24 mouse cellular contexts compared by ENCODE assay signal in the genomic region with DNA sequence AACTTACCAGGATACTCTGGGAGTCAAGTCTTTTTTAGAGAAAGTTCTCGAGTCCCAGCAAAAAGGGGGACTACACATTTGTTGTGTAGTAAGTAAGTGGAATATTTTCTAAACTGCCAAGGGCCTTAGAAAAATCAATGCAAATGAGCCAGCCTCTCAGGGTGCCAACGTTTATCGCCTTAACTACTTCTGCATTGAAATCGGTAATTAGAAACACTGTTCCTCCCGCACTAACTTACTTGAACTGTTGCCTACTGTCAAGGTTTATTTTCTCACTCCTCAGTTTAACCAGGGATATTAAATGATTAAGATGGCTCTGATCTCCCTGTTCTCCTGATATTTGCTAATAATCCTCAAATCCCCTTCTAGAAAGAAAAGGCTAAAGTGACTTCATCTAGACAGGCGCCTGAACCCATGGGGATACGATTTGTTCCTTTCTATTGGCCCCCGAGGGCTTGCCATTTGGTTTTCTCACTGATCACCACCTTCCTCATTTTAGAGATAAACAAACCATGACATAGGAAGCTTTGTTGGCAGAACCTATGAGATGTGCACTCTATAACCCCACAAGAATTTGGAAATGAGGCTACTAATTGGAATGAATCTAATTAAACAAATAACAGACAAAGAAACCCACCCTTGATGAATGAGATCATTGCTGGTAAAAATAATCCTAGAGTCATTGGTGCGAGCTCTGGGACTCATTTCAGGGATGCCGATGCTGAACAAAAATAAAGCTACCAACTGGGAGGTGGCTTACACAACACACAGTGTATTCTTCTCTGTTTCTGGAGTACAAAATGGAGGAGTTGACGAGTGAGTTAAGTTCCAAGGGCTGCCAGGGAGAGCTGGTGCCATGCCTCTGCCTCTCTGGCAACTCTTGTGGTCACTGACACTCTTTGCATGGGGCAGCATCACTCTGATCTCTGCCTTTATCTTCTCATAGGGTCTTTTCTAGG.
DNase-seq lines count a peak whose midpoint lies in the region; ATAC-seq lines count a peak whose summit lies in the region.
"Had no signal": no experiment of that assay in that cellular context is flagged by ENCODE, and none has a peak within 500 bp of the region (broad histone marks: within the 10 kb centered on the region; RNA-seq: fewer than 3 reads in every experiment).

No protein-coding gene starts in this region.

- ATAC-seq in hindbrain, embryonic 15.5 days (ENCODE audit: low FRiP score, low read depth): 0 out of 2 replicates have a peak, but pooled peaks have one; percentile 11
- ATAC-seq in forebrain, embryonic 16.5 days: peak; percentile 90
- ATAC-seq: intestine, embryonic 16.5 days; midbrain, embryonic 13.5 days had no signal

- DNase-seq in hindbrain, embryonic 10.5 days (ENCODE audit: low spot score): no peak
- peak; percentile 20 for DNase-seq in retina, postnatal 1 day
- no peak for DNase-seq in retina, embryonic 14.5 days (ENCODE audit: low spot score)
- no peak for DNase-seq in kidney, postnatal 4 days
- DNase-seq in urinary bladder, postnatal 10 days (ENCODE audit: low spot score): no peak
- DNase-seq: adrenal gland, postnatal 10 days; B cell, adult 2 months; cerebellum, adult 9-10 months; gastrocnemius, postnatal 14 days; heart, adult 11 months; kidney, adult 9 months; kidney, postnatal 25 days; layer of hippocampus, postnatal 36 days; liver, embryonic 13.5 days; lung, adult 2 months; lung, postnatal 14 days; right cerebral cortex, adult 18-20 months; thymus, postnatal 25 days had no signal

- H3K4me2 ChIP-seq in hindbrain, embryonic 15.5 days: no peak overlapping the region
- no peak overlapping the region for H3K4me2 ChIP-seq in forebrain, embryonic 16.5 days (ENCODE audit: low read length)
- H3K4me2 ChIP-seq: heart, embryonic 11.5 days; liver, embryonic 13.5 days; midbrain, embryonic 13.5 days; stomach, embryonic 15.5 days had no signal

- no peak overlapping the region for H3K9ac ChIP-seq in hindbrain, embryonic 15.5 days
- H3K9ac ChIP-seq in forebrain, embryonic 16.5 days (replicated peaks; ENCODE audit: low read depth, low read length): no peak overlapping the region
- H3K9ac ChIP-seq: liver, embryonic 13.5 days; midbrain, embryonic 13.5 days; stomach, embryonic 15.5 days had no signal

- 0 out of 2 replicates have a peak, but pooled peaks cover 3% of the 10 kb centered on the region for H3K4me1 ChIP-seq in hindbrain, embryonic 15.5 days (replicated peaks)
- H3K4me1 ChIP-seq in hindbrain, embryonic 10.5 days (replicated peaks): no peaks in the 10 kb centered on the region
- H3K4me1 ChIP-seq in forebrain, embryonic 16.5 days (replicated peaks; ENCODE audit: control insufficient read depth, insufficient read depth, low read length): peaks cover 2% of the 10 kb centered on the region; the same call in 1 of the 2 replicates
- H3K4me1 ChIP-seq: liver, embryonic 13.5 days; midbrain, embryonic 13.5 days; stomach, embryonic 15.5 days had no signal

- no peaks in the 10 kb centered on the region for H3K9me3 ChIP-seq in hindbrain, embryonic 15.5 days
- H3K9me3 ChIP-seq in hindbrain, embryonic 10.5 days: no peaks in the 10 kb centered on the region
- no peaks in the 10 kb centered on the region for H3K9me3 ChIP-seq in forebrain, embryonic 16.5 days (ENCODE audit: control insufficient read depth, low read length)
- H3K9me3 ChIP-seq: stomach, embryonic 15.5 days had no signal

- no peaks in the 10 kb centered on the region for H3K27me3 ChIP-seq in hindbrain, embryonic 15.5 days
- no peaks in the 10 kb centered on the region for H3K27me3 ChIP-seq in hindbrain, embryonic 10.5 days (ENCODE audit: insufficient read depth, poor library complexity, severe bottlenecking)
- no peaks in the 10 kb centered on the region for H3K27me3 ChIP-seq in forebrain, embryonic 16.5 days (replicated peaks; ENCODE audit: control insufficient read depth, insufficient read depth, low read length)
- H3K27me3 ChIP-seq: liver, embryonic 13.5 days; midbrain, embryonic 13.5 days; stomach, embryonic 15.5 days had no signal

- 69% methylated on average over 11 of the region's 11 CpGs for WGBS in hindbrain, embryonic 15.5 days
- 88% methylated on average over 11 of the region's 11 CpGs for WGBS in hindbrain, embryonic 10.5 days
- 28% methylated on average over 11 of the region's 11 CpGs for WGBS in forebrain, embryonic 16.5 days

- H3K36me3 ChIP-seq in hindbrain, embryonic 15.5 days: no peaks in the 10 kb centered on the region
- no peaks in the 10 kb centered on the region for H3K36me3 ChIP-seq in hindbrain, embryonic 10.5 days
- H3K36me3 ChIP-seq in forebrain, embryonic 16.5 days (ENCODE audit: control insufficient read depth, insufficient read depth): no peaks in the 10 kb centered on the region
- H3K36me3 ChIP-seq: liver, embryonic 13.5 days; midbrain, embryonic 13.5 days; stomach, embryonic 15.5 days had no signal

- 0 out of 2 replicates have a peak overlapping the region, but pooled peaks have one; percentile 11 for H3K27ac ChIP-seq in hindbrain, embryonic 15.5 days (replicated peaks)
- no peak overlapping the region for H3K27ac ChIP-seq in hindbrain, embryonic 10.5 days
- no peak overlapping the region for H3K27ac ChIP-seq in forebrain, embryonic 16.5 days (ENCODE audit: low read length)
- H3K27ac ChIP-seq: liver, embryonic 13.5 days; midbrain, embryonic 13.5 days; stomach, embryonic 15.5 days had no signal

- no peak overlapping the region for H3K4me3 ChIP-seq in hindbrain, embryonic 15.5 days
- no peak overlapping the region for H3K4me3 ChIP-seq in hindbrain, embryonic 10.5 days
- no peak overlapping the region for H3K4me3 ChIP-seq in forebrain, embryonic 16.5 days (replicated peaks; ENCODE audit: low read length)
- H3K4me3 ChIP-seq: liver, embryonic 13.5 days; midbrain, embryonic 13.5 days; stomach, embryonic 15.5 days had no signal
